ENCODE assay signal across 19 mouse cellular contexts in genomic region chr9:7979153-7979916, GRCm38 (mm10). TPM values are rescaled to one million over a fixed set of nuclear protein-coding genes. Genes with fewer than 3 reads are reported as not detected.
DNase-seq lines count a peak whose midpoint lies in the region; TF ChIP-seq lines count a peak whose summit lies in the region.
"Had no signal": no experiment of that assay in that cellular context is flagged by ENCODE, and none has a peak within 500 bp of the region (broad histone marks: within the 10 kb centered on the region; RNA-seq: fewer than 3 reads in every experiment).

No protein-coding gene starts in this region.

- no peak for TF ChIP-seq CTCF in left cerebral cortex, adult 2 months (IDR thresholded peaks at IDR 0.05)

- H3K4me1 ChIP-seq in heart, embryonic 10.5 days: peaks cover 48% of the 10 kb centered on the region
- H3K4me1 ChIP-seq: hindbrain, embryonic 15.5 days; limb, embryonic 15.5 days; neural tube, embryonic 13.5 days had no signal

- 56% methylated on average over 11 of the region's 11 CpGs for WGBS in heart, embryonic 10.5 days

- peak overlapping the region; percentile 50; the same call in 1 of the 2 replicates for H3K27ac ChIP-seq in left cerebral cortex, adult 2 months
- peak overlapping the region; percentile 70 for H3K27ac ChIP-seq in heart, embryonic 10.5 days
- H3K27ac ChIP-seq: embryonic facial prominence, embryonic 13.5 days; hindbrain, embryonic 15.5 days; limb, embryonic 15.5 days; midbrain, embryonic 10.5 days; neural tube, embryonic 13.5 days had no signal

- H3K27me3 ChIP-seq in heart, embryonic 10.5 days (ENCODE audit: insufficient read depth, poor library complexity, severe bottlenecking): no peaks in the 10 kb centered on the region
- H3K27me3 ChIP-seq: embryonic facial prominence, embryonic 13.5 days; hindbrain, embryonic 15.5 days; limb, embryonic 15.5 days; neural tube, embryonic 13.5 days had no signal

- no peak overlapping the region for H3K4me3 ChIP-seq in left cerebral cortex, adult 2 months
- no peak overlapping the region for H3K4me3 ChIP-seq in heart, embryonic 10.5 days
- H3K4me3 ChIP-seq: embryonic facial prominence, embryonic 13.5 days; hindbrain, embryonic 15.5 days; limb, embryonic 15.5 days; midbrain, embryonic 10.5 days; neural tube, embryonic 13.5 days had no signal

- peaks cover 24% of the 10 kb centered on the region for H3K36me3 ChIP-seq in heart, embryonic 10.5 days
- H3K36me3 ChIP-seq: hindbrain, embryonic 15.5 days; neural tube, embryonic 13.5 days had no signal

- DNase-seq in gastrocnemius, adult 18-20 months (ENCODE audit: low spot score): peak; percentile 26
- no peak for DNase-seq in gastrocnemius, adult 8-10 months (ENCODE audit: low spot score in 2 of 2)
- no peak for DNase-seq in left cerebral cortex, adult 2 months (ENCODE audit: extremely low spot score in 1 of 2, low spot score in 2 of 2)
- no peak for DNase-seq in left cerebral cortex, adult 11 months (ENCODE audit: low spot score)
- no peak for DNase-seq in heart, embryonic 10.5 days (ENCODE audit: low spot score)
- peak; percentile 39 for DNase-seq in heart, postnatal 10 days
- no peak for DNase-seq in embryo, embryonic 11 days
- no peak for DNase-seq in cerebellum, postnatal 36 days
- DNase-seq: adrenal gland, adult 8-10 months; cerebellum, adult 11-12 months; kidney, postnatal 14 days; lung, adult 18-20 months; lung, postnatal 4 days had no signal

- intact Hi-C loops in left cerebral cortex, adult 2 months (cut with DNase I): no loop called here
- intact Hi-C loops in heart, postnatal 10 days (cut with DNase I): loop anchor here (2.0 kb wide), 1 partner anchor 23 kb away; no protein-coding TSS in a partner anchor

- no peaks in the 10 kb centered on the region for H3K9me3 ChIP-seq in heart, embryonic 10.5 days
- H3K9me3 ChIP-seq: embryonic facial prominence, embryonic 13.5 days; hindbrain, embryonic 15.5 days; limb, embryonic 15.5 days; midbrain, embryonic 10.5 days; neural tube, embryonic 13.5 days had no signal

RNA-seq across cellular contexts. Expression of gene Yap1, which starts 25.1 kb away (rescaled TPM):
- total RNA-seq in gastrocnemius, adult 18-20 months (2021): 10 to 100 TPM; 36.9 to 40.5 TPM
- 10 to 100 TPM; 34.6 to 42.5 (median 36.6) TPM for total RNA-seq in gastrocnemius, adult 8-10 months (2022)
- 10 to 100 TPM; 16.1 to 17.5 TPM for total RNA-seq in left cerebral cortex, adult 2 months (2021)
- 29.3 and 41.3 TPM in 2 replicates for polyA plus RNA-seq in heart, embryonic 10.5 days (2016; fragmentation: Nextera tagmentation; extraction: Ambion mirVana)
- 10 to 100 TPM; 63.6 to 70.5 TPM for total RNA-seq in heart, postnatal 10 days (2021)
- total RNA-seq: granulocyte monocyte progenitor cell, adult 5-6 weeks had no signal

Comparison
In these comparisons a context has a peak if more than half of its experiments do, and no peak if none do; other contexts are left out.
1. DNase-seq: peak in gastrocnemius, adult 18-20 months (single experiment) and heart, postnatal 10 days (2 of 2); none in gastrocnemius, adult 8-10 months (0 of 2), left cerebral cortex, adult 2 months (0 of 2), left cerebral cortex, adult 11 months (single experiment), heart, embryonic 10.5 days (single experiment), embryo, embryonic 11 days (single experiment) and cerebellum, postnatal 36 days (0 of 2).